Mouse (Mus musculus): ENCODE data around the gene Shank2. TPM values are rescaled to one million over a fixed set of nuclear protein-coding genes. Genes with fewer than 3 reads are reported as not detected.

The Shank2 gene
- polyA plus RNA-seq, 1 experiment: 2.4 TPM

DNA sequence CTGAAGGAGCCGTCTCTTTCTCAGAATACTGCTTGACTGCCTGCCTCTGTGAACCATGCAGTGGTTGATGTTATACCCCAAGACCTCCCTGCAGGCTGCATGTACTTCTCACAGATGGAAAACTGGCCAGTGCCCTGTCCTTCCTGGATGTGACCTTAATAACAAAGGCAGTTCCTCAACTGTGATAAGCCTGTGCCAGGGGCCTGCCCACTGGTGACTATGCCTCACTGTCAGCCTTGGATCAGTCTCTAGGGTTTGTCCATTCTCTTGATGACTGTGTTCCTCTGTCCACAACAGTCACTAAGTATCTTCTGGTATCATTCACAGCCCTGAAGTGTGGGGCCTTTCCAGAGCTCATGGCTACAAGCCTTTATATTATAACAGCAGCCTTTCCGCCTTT is 196.8 kb downstream of the Shank2 start:
- Histone ChIP-seq H3K27ac (ENCODE audit: insufficient read depth, low read depth, low read length) (no peak overlapping the region), H3K4me3 (ENCODE audit: low read depth, low read length) (no peak overlapping the region), H3K27me3 (ENCODE audit: control insufficient read depth, insufficient read depth, low read length) (no peaks in the 10 kb centered on the region), H3K36me3 (ENCODE audit: control insufficient read depth, insufficient read depth, low read length) (0 out of 2 replicates have a peak, but pooled peaks cover 4% of the 10 kb centered on the region), H3K4me1 (ENCODE audit: control insufficient read depth, insufficient read depth, insufficient read length, low read length) (no peaks in the 10 kb centered on the region)
- WGBS: 93% methylated on average over 2 of the region's 2 CpGs
- no peak for TF ChIP-seq POLR2A (IDR thresholded peaks at IDR 0.05; ENCODE audit: low read depth, low read length)
- no peak for TF ChIP-seq CTCF (IDR thresholded peaks at IDR 0.05; ENCODE audit: extremely low read depth, insufficient read length, insufficient replicate concordance, low read depth, low read length)

DNA sequence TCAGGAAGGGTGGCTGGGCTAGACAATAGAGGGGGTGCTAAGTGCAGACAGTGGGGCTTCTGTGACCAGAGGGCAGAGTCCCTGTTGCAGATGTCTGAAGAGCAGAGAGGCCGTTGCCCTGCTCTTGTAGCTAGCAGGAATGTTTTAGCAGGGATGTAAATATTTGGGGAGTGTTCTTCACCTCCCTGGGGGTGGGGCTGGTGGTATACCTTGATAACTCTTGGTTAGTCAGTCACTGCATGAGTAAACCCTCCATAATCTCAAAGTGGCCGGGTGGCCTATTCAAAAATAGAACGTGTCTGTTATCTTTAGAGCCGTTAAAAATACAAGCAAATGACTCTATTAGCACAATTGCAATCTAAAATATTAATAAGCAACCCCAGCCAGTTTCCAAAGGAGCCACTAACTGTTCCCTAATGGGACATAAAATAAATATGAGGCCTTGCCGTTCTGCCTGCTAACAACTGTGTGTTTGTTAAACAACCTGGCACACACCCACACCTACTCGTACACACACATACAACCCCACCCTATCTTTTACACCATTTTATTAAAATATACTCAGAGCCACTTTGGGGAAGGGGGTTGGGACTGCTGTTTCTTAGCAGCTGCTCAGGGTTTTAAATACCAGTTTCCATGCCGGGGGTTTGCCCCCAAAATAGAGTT is 200.4 kb downstream of the Shank2 start:
- WGBS: 34% methylated on average over 7 of the region's 7 CpGs
- Histone ChIP-seq H3K4me3 (ENCODE audit: low read depth, low read length) (no peak overlapping the region), H3K27me3 (ENCODE audit: control insufficient read depth, insufficient read depth, low read length) (no peaks in the 10 kb centered on the region), H3K36me3 (ENCODE audit: control insufficient read depth, insufficient read depth, low read length) (no peaks in the 10 kb centered on the region), H3K4me1 (ENCODE audit: control insufficient read depth, insufficient read depth, insufficient read length, low read length) (no peaks in the 10 kb centered on the region), H3K27ac (ENCODE audit: insufficient read depth, low read depth, low read length) (no peak overlapping the region)
- TF ChIP-seq CTCF (IDR thresholded peaks at IDR 0.05; ENCODE audit: extremely low read depth, insufficient read length, insufficient replicate concordance, low read depth, low read length) (no peak), POLR2A (IDR thresholded peaks at IDR 0.05; ENCODE audit: low read depth, low read length) (no peak)

DNA sequence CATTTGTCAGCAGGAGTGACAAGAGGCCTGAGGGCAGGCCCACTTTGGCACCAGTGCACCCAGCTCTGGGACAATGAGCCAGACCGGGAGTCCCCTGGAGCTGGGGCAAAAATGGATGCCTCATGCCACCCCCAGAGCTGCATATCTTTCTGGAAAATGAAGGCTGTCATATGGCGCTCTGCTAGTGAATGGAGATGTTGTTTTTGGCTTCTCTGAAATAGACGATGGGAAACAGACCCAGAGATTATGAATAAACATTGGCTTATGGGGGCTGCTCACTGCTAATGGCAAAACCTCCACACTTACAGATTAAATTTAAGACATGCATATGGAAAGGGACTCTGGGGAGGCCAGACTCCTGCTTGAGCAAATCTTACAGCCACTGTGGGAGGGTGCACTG is 202.6 kb downstream of the Shank2 start:
- Histone ChIP-seq H3K27ac (ENCODE audit: insufficient read depth, low read depth, low read length) (no peak overlapping the region), H3K4me3 (ENCODE audit: low read depth, low read length) (no peak overlapping the region), H3K27me3 (ENCODE audit: control insufficient read depth, insufficient read depth, low read length) (no peaks in the 10 kb centered on the region), H3K36me3 (ENCODE audit: control insufficient read depth, insufficient read depth, low read length) (no peaks in the 10 kb centered on the region), H3K4me1 (ENCODE audit: control insufficient read depth, insufficient read depth, insufficient read length, low read length) (no peaks in the 10 kb centered on the region)
- WGBS: 78% methylated on average over 3 of the region's 3 CpGs
- TF ChIP-seq POLR2A (IDR thresholded peaks at IDR 0.05; ENCODE audit: low read depth, low read length): no peak
- TF ChIP-seq CTCF (IDR thresholded peaks at IDR 0.05; ENCODE audit: extremely low read depth, insufficient read length, insufficient replicate concordance, low read depth, low read length): no peak

DNA sequence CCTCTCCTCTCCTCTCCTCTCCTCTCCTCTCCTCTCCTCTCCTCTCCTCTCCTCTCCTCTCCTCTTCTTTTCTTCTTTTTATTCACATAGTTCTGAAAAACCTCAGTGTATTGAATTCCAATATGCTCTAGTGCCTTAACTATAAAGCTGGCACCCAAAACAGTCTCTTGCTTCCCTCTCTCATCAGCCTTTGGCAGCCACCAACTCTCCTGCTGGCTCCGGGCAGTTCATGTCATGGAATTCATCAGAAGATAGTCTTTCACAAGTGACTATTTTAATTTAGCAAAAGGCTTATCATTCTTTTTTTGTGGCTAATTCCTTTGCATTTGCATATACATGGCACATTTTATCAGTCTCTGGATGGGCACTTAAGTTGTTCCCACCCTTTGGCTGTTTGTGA is 203.4 kb downstream of the Shank2 start:
- TF ChIP-seq POLR2A (IDR thresholded peaks at IDR 0.05; ENCODE audit: low read depth, low read length) (no peak), CTCF (IDR thresholded peaks at IDR 0.05; ENCODE audit: extremely low read depth, insufficient read length, insufficient replicate concordance, low read depth, low read length) (no peak)
- no peak overlapping the region for H3K4me3 ChIP-seq (ENCODE audit: low read depth, low read length)
- no peaks in the 10 kb centered on the region for H3K27me3 ChIP-seq (ENCODE audit: control insufficient read depth, insufficient read depth, low read length)
- WGBS: 91% methylated on average over 1 of the region's 1 CpGs
- no peak overlapping the region for H3K27ac ChIP-seq (ENCODE audit: insufficient read depth, low read depth, low read length)
- H3K36me3 ChIP-seq (ENCODE audit: control insufficient read depth, insufficient read depth, low read length): no peaks in the 10 kb centered on the region
- no peaks in the 10 kb centered on the region for H3K4me1 ChIP-seq (ENCODE audit: control insufficient read depth, insufficient read depth, insufficient read length, low read length)

DNA sequence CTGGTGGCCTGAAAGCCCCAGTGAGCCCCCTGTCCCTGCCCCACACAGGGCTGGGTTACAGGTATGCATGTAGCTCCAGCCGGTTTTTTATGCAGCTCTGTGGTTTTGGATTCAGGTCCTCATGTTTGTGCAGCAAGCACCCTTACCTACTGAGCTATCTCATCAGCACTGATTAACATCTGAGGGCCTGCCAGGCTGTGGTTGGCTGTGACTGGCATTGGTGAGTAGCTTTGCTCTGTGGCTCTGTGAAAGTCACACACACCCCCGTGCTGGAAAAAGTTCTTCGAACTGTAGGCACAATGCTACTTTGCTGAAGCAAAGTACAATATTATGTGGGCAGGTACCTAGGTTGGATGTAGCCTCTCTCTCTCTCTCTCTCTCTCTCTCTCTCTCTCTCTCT is 204.1 kb downstream of the Shank2 start:
- no peaks in the 10 kb centered on the region for H3K27me3 ChIP-seq (ENCODE audit: control insufficient read depth, insufficient read depth, low read length)
- H3K4me1 ChIP-seq (ENCODE audit: control insufficient read depth, insufficient read depth, insufficient read length, low read length): no peaks in the 10 kb centered on the region
- H3K4me3 ChIP-seq (ENCODE audit: low read depth, low read length): no peak overlapping the region
- WGBS: 80% methylated on average over 3 of the region's 3 CpGs
- H3K36me3 ChIP-seq (ENCODE audit: control insufficient read depth, insufficient read depth, low read length): no peaks in the 10 kb centered on the region
- TF ChIP-seq POLR2A (IDR thresholded peaks at IDR 0.05; ENCODE audit: low read depth, low read length): no peak
- no peak for TF ChIP-seq CTCF (IDR thresholded peaks at IDR 0.05; ENCODE audit: extremely low read depth, insufficient read length, insufficient replicate concordance, low read depth, low read length)
- no peak overlapping the region for H3K27ac ChIP-seq (ENCODE audit: insufficient read depth, low read depth, low read length)

DNA sequence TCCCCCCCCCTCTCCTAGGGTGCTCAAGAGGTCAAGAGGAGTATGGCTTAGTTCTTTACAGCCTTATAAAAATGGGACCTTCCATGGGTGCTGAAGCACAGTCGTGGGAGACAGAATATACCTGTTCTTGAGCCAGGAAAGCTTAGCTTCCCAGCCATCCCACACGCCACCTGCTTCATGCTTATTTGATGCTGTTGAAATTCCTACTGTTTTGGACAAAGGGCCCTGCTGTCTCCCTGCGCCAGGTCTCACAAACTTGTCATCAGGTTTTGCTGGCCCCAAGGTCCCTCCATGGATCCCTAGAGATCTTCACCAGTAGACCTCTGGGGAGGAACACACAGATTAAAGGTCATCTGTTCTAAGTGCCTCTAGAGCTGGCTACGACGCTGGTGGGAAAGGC is 204.5 kb downstream of the Shank2 start:
- TF ChIP-seq POLR2A (IDR thresholded peaks at IDR 0.05; ENCODE audit: low read depth, low read length) (no peak), CTCF (IDR thresholded peaks at IDR 0.05; ENCODE audit: extremely low read depth, insufficient read length, insufficient replicate concordance, low read depth, low read length) (no peak)
- WGBS: 76% methylated on average over 5 of the region's 5 CpGs

DNA sequence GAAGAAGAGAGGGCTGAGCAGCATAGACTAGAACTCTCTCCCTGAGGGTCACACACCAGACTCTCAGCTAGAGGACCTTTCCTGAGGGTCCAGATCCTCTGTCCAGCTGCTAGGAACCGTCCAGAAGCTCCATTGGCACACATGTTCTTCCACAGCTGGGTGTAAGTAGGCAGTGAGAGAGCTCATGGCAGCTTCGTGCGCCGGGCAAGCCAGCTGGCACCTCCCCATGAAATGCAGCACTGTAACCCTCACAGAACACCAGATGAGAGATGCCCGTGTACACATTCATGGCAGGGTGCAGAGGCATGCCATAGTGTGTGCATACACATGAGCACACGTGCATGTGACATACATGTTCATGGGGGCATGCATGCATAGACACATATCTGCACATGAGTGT is 205.4 kb downstream of the Shank2 start:
- no peaks in the 10 kb centered on the region for H3K27me3 ChIP-seq (ENCODE audit: control insufficient read depth, insufficient read depth, low read length)
- TF ChIP-seq CTCF (IDR thresholded peaks at IDR 0.05; ENCODE audit: extremely low read depth, insufficient read length, insufficient replicate concordance, low read depth, low read length) (no peak), POLR2A (IDR thresholded peaks at IDR 0.05; ENCODE audit: low read depth, low read length) (no peak)
- H3K36me3 ChIP-seq (ENCODE audit: control insufficient read depth, insufficient read depth, low read length): no peaks in the 10 kb centered on the region
- 86% methylated on average over 6 of the region's 6 CpGs for WGBS
- no peaks in the 10 kb centered on the region for H3K4me1 ChIP-seq (ENCODE audit: control insufficient read depth, insufficient read depth, insufficient read length, low read length)
- H3K27ac ChIP-seq (ENCODE audit: insufficient read depth, low read depth, low read length): no peak overlapping the region
- no peak overlapping the region for H3K4me3 ChIP-seq (ENCODE audit: low read depth, low read length)

More for the DNA sequence above, 204.5 kb downstream of the Shank2 start:
- Histone ChIP-seq H3K36me3 (ENCODE audit: control insufficient read depth, insufficient read depth, low read length) (no peaks in the 10 kb centered on the region), H3K27me3 (ENCODE audit: control insufficient read depth, insufficient read depth, low read length) (no peaks in the 10 kb centered on the region), H3K27ac (ENCODE audit: insufficient read depth, low read depth, low read length) (no peak overlapping the region), H3K4me1 (ENCODE audit: control insufficient read depth, insufficient read depth, insufficient read length, low read length) (no peaks in the 10 kb centered on the region), H3K4me3 (ENCODE audit: low read depth, low read length) (no peak overlapping the region)

All from small intestine, adult 2 months (tissue).